Mouse (Mus musculus): ENCODE data around the gene Akap8l. TPM values are rescaled to one million over a fixed set of nuclear protein-coding genes. Genes with fewer than 3 reads are reported as not detected.
A peak's percentile ranks its signal among the peaks of the same experiment; 100 is the strongest.

Akap8l gene
- polyA plus RNA-seq, 1 experiment = 71.5 TPM

- DNase-seq = peak; percentile 59
- Histone ChIP-seq H3K4me3 (ENCODE audit: insufficient read depth, low read depth, low read length) (no peak overlapping the region), H3K4me1 (ENCODE audit: control insufficient read depth, insufficient read depth, low read length) (no peaks in the 10 kb centered on the region; the same call in 1 of the 2 replicates), H3K27me3 (replicated peaks; ENCODE audit: control insufficient read depth, insufficient read depth, low read length) (no peaks in the 10 kb centered on the region), H3K36me3 (ENCODE audit: control insufficient read depth, insufficient read depth, low read length) (no peaks in the 10 kb centered on the region), H3K27ac (ENCODE audit: insufficient read depth, low read depth, low read length) (no peak overlapping the region)
- peak; percentile 70 for TF ChIP-seq CTCF (conservative IDR thresholded peaks at IDR 0.05; ENCODE audit: insufficient read depth, insufficient read length, low read depth, low read length)
- TF ChIP-seq POLR2A (IDR thresholded peaks at IDR 0.05; ENCODE audit: low read depth, low read length) = no peak
- 57% methylated on average over 9 of the region's 9 CpGs for WGBS
Observed at GRCm38 (mm10) chr17:32386659-32387432, 36.4 kb upstream of the Akap8l start.

GRCm38 (mm10) chr17:32383661-32384060 lies 33.3 kb upstream of the Akap8l start:
- H3K27ac ChIP-seq (ENCODE audit: insufficient read depth, low read depth, low read length) = no peak overlapping the region
- DNase-seq = no peak
- no peak for TF ChIP-seq CTCF (conservative IDR thresholded peaks at IDR 0.05; ENCODE audit: insufficient read depth, insufficient read length, low read depth, low read length)
- no peak for TF ChIP-seq POLR2A (IDR thresholded peaks at IDR 0.05; ENCODE audit: low read depth, low read length)
- no peak overlapping the region for H3K4me3 ChIP-seq (ENCODE audit: insufficient read depth, low read depth, low read length)
- H3K36me3 ChIP-seq (ENCODE audit: control insufficient read depth, insufficient read depth, low read length) = no peaks in the 10 kb centered on the region
- no peaks in the 10 kb centered on the region; the same call in 1 of the 2 replicates for H3K4me1 ChIP-seq (ENCODE audit: control insufficient read depth, insufficient read depth, low read length)
- no peaks in the 10 kb centered on the region for H3K27me3 ChIP-seq (replicated peaks; ENCODE audit: control insufficient read depth, insufficient read depth, low read length)
- 86% methylated on average over 5 of the region's 5 CpGs for WGBS

GRCm38 (mm10) chr17:32382576-32382975 lies 32.2 kb upstream of the Akap8l start:
- H3K27me3 ChIP-seq (replicated peaks; ENCODE audit: control insufficient read depth, insufficient read depth, low read length) = no peaks in the 10 kb centered on the region
- DNase-seq = no peak
- no peak for TF ChIP-seq POLR2A (IDR thresholded peaks at IDR 0.05; ENCODE audit: low read depth, low read length)
- no peak for TF ChIP-seq CTCF (conservative IDR thresholded peaks at IDR 0.05; ENCODE audit: insufficient read depth, insufficient read length, low read depth, low read length)
- H3K36me3 ChIP-seq (ENCODE audit: control insufficient read depth, insufficient read depth, low read length) = no peaks in the 10 kb centered on the region
- 96% methylated on average over 7 of the region's 7 CpGs for WGBS
- no peak overlapping the region for H3K27ac ChIP-seq (ENCODE audit: insufficient read depth, low read depth, low read length)
- H3K4me1 ChIP-seq (ENCODE audit: control insufficient read depth, insufficient read depth, low read length) = no peaks in the 10 kb centered on the region; the same call in 1 of the 2 replicates
- no peak overlapping the region for H3K4me3 ChIP-seq (ENCODE audit: insufficient read depth, low read depth, low read length)

GRCm38 (mm10) chr17:32378786-32379185 lies 28.4 kb upstream of the Akap8l start:
- Histone ChIP-seq H3K36me3 (ENCODE audit: control insufficient read depth, insufficient read depth, low read length) (no peaks in the 10 kb centered on the region), H3K4me3 (ENCODE audit: insufficient read depth, low read depth, low read length) (no peak overlapping the region), H3K27me3 (replicated peaks; ENCODE audit: control insufficient read depth, insufficient read depth, low read length) (no peaks in the 10 kb centered on the region), H3K4me1 (ENCODE audit: control insufficient read depth, insufficient read depth, low read length) (peaks cover 9% of the 10 kb centered on the region), H3K27ac (ENCODE audit: insufficient read depth, low read depth, low read length) (no peak overlapping the region)
- no peak for TF ChIP-seq POLR2A (IDR thresholded peaks at IDR 0.05; ENCODE audit: low read depth, low read length)
- TF ChIP-seq CTCF (conservative IDR thresholded peaks at IDR 0.05; ENCODE audit: insufficient read depth, insufficient read length, low read depth, low read length) = no peak
- DNase-seq = no peak
- WGBS = 92% methylated on average over 2 of the region's 2 CpGs

- H3K27me3 ChIP-seq (replicated peaks; ENCODE audit: control insufficient read depth, insufficient read depth, low read length) = no peaks in the 10 kb centered on the region
- WGBS = 61% methylated on average over 9 of the region's 9 CpGs
- H3K4me3 ChIP-seq (ENCODE audit: insufficient read depth, low read depth, low read length) = no peak overlapping the region
- H3K36me3 ChIP-seq (ENCODE audit: control insufficient read depth, insufficient read depth, low read length) = no peaks in the 10 kb centered on the region
- DNase-seq = no peak
- peaks cover 9% of the 10 kb centered on the region for H3K4me1 ChIP-seq (ENCODE audit: control insufficient read depth, insufficient read depth, low read length)
- no peak overlapping the region for H3K27ac ChIP-seq (ENCODE audit: insufficient read depth, low read depth, low read length)
- TF ChIP-seq CTCF (conservative IDR thresholded peaks at IDR 0.05; ENCODE audit: insufficient read depth, insufficient read length, low read depth, low read length) = no peak
- no peak for TF ChIP-seq POLR2A (IDR thresholded peaks at IDR 0.05; ENCODE audit: low read depth, low read length)
Observed at GRCm38 (mm10) chr17:32377137-32377536, 26.7 kb upstream of the Akap8l start.

- DNase-seq = no peak
- H3K4me1 ChIP-seq (ENCODE audit: control insufficient read depth, insufficient read depth, low read length) = peaks cover 9% of the 10 kb centered on the region
- no peak overlapping the region for H3K4me3 ChIP-seq (ENCODE audit: insufficient read depth, low read depth, low read length)
- no peak overlapping the region for H3K27ac ChIP-seq (ENCODE audit: insufficient read depth, low read depth, low read length)
- no peaks in the 10 kb centered on the region for H3K36me3 ChIP-seq (ENCODE audit: control insufficient read depth, insufficient read depth, low read length)
- 58% methylated on average over 15 of the region's 15 CpGs for WGBS
- TF ChIP-seq CTCF (conservative IDR thresholded peaks at IDR 0.05; ENCODE audit: insufficient read depth, insufficient read length, low read depth, low read length) (no peak), POLR2A (IDR thresholded peaks at IDR 0.05; ENCODE audit: low read depth, low read length) (no peak)
- H3K27me3 ChIP-seq (replicated peaks; ENCODE audit: control insufficient read depth, insufficient read depth, low read length) = no peaks in the 10 kb centered on the region
Observed at GRCm38 (mm10) chr17:32376475-32376874, 26.1 kb upstream of the Akap8l start.

- Histone ChIP-seq H3K27me3 (replicated peaks; ENCODE audit: control insufficient read depth, insufficient read depth, low read length) (no peaks in the 10 kb centered on the region), H3K4me1 (ENCODE audit: control insufficient read depth, insufficient read depth, low read length) (peaks cover 2% of the 10 kb centered on the region; the same call in 1 of the 2 replicates), H3K36me3 (ENCODE audit: control insufficient read depth, insufficient read depth, low read length) (no peaks in the 10 kb centered on the region), H3K27ac (ENCODE audit: insufficient read depth, low read depth, low read length) (no peak overlapping the region), H3K4me3 (ENCODE audit: insufficient read depth, low read depth, low read length) (peak overlapping the region; percentile 44)
- 16% methylated on average over 14 of the region's 17 CpGs for WGBS
- DNase-seq = no peak
- TF ChIP-seq POLR2A (IDR thresholded peaks at IDR 0.05; ENCODE audit: low read depth, low read length) (no peak), CTCF (conservative IDR thresholded peaks at IDR 0.05; ENCODE audit: insufficient read depth, insufficient read length, low read depth, low read length) (no peak)
Observed at GRCm38 (mm10) chr17:32368991-32369578, 18.7 kb upstream of the Akap8l start.
